Mouse (Mus musculus): ENCODE results near the gene Gm19426.

DNA sequence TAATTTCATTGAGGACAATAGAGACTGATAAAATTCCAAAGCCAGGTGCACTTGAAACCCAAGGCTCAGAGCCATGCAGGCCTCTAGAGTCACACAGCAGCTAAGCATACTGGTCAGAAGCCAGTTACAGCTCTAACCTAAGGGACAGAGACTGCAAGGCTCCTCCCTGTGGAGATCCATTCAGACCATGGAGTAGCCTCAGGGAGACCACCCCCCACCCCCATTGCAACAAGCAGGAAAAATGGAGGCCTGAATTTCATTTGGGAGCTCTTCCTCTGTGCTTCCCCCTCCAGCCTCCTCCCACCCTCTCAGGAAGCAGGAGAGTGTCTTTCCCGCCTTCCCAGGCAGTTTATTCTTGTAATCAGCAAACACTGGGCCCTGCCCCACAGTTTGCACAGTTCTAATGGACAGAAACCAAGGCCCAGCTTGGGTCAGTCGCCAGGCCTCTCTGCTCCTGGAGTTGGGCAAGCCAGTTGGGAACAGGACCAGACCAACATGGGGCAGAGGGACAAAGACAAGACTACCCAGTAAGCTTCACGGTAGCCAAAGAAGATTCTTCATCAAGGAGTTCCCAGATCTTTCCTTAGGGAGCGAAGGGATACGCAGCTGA is 1.5 kb downstream of the Gm19426 start:
- TF ChIP-seq CTCF (conservative IDR thresholded peaks at IDR 0.05 in 1 of 2, IDR thresholded peaks at IDR 0.05 in 1 of 2; ENCODE audit: low read depth in 2 of 2, low read length in 2 of 2) (no peak), EP300 (IDR thresholded peaks at IDR 0.05; ENCODE audit: low read length) (no peak), MAFK (IDR thresholded peaks at IDR 0.05; ENCODE audit: insufficient replicate concordance, low read length) (no peak)
